Mouse (Mus musculus) thymus, postnatal 25 days (tissue): ENCODE measurements around the gene Cers1.
A peak's percentile ranks its signal among the peaks of the same experiment; 100 is the strongest.

Experiments used
- DNase-seq: peaks from one replicate; pipeline ENCODE4 v3.0.0; 2022

The Cers1 gene

DNA sequence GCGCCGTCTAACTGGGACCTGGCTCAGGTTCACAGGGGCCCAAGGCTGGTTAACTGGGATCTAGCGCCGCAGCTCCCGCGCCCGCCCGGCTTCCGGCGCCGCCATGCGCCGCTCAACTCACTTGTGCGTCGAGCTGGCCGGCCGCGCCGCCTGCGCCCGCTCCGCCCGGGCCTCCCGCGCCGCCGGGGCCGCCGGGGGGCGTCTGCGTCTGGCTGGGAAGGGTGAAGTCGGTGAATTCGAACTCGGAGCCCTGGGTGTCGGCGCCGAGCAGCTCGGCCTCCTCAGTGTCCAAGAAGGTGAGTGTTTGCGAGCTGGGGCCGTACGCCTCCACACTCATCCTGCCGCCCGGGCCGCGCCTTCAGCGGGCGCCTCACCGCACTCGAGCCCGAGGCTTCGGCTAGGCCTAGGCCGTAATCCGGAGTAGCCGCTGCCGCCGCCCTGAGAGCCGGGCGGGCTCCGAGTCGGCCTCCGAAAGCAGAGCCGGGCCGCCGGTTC lies 37.1 kb downstream of the Cers1 start:
- peak; percentile 65 for DNase-seq

DNA sequence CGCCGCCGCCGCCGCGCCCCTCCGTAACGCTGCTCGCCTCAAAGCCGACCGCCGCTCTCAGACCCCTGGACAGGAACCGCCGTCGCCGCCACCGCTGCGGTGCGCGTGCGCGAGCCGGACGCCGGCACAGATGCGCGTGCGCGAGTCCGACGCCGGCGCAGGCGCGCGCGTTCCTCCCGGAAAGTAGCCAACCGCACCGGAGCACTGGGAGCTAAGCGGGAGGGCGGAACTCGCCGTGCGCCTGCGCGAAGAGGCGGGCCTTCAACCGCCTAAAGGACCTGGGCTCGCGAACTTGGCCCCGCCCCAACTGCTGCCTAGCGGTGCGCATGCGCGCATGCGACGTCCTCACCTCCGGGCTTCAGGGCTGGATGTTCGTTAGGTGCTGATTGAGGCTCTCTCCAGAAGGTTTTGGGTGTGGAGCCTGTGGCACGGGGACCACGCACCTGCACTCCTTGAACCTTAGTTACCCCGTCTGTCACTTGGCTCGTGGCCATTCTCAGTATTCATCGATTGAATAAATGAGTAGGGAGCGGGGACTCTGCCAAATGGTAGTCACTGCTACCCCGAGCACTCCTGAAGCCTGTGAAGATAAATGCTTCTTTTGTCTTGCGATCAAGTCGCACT lies 37.7 kb downstream of the Cers1 start, which contains the start of gene Upf1:
Upf1 (minus strand) TSS at position 85 of the 624 bp plus-strand sequence.
- peak; percentile 100 for DNase-seq

DNA sequence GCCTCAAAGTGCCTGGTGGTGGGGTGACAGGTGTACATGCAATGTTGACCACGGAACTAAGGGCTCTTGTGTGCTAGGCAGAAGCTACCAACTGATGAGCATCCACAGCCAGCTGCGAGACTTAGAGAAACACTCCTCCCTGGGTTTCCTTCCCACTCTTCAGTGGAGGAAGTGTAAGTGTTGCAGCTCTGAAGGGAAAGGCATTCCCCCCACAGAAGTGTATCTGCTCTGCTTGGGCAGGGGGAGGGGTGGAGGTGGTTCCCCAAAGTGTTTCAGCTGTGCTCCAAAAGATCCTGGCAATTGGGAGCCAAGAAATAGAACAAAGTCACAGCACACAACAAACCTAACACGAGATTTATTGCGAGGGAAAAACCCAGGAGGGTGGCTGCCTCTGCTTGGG lies 38.4 kb downstream of the Cers1 start:
- no peak for DNase-seq

DNA sequence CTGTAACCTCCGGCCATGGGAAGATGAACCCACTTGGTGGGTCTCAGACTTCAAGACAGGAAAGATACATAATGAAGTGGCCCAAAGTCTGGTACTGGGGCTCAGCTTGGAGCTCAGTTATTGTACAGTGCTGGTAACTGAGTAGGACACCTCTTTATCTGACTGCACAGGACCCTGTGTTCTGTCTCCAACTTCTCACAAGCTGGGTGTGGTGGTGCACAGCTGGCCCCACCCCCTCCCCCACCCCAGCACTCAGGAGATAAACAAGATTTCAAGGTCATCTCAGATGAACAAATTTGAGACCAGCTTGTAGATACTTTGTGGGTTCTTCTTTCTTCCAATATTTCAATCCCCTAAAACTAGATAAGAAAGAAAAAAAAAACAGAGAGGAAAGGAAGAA lies 40.5 kb downstream of the Cers1 start:
- no peak for DNase-seq

DNA sequence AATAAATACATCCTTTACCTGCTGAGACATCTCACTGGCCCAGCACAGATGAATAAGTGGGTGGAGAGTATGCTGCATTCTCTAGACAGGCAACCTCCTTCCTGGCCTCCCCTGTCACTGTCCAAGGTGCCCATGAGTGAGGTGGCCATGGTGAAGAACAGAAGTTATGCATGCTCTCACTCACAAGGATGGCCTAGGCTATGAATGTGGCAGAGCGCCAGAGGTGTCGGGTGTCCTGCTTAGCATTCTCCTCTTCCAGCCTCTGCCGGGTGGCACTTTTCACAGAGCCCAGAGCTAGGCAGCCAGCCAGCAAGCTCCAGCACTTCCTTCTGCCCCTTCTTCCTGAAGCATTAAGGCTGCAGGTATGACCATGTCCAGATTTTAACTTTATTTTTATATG lies 43.8 kb downstream of the Cers1 start:
- DNase-seq: no peak

DNA sequence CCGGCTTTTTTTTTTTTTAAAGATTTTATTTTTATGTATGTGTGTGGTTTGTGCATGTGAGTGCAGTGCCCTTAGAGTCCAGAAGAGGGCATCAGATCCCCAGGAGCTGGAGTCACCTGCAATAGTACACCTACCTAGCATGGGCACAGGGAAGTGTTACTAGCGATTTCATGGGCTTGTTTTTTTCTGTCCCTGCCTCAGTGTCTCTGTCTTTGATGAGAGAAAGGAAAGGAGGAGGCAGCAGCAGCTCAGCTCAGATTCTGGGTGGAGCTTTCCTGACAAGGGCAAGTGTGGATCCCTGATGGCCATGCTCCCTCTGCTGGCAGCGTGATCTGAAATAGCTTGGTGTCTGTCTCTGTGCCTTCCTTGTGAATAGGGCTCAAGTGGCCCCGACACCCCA lies 45.2 kb downstream of the Cers1 start:
- DNase-seq: peak; percentile 35

DNA sequence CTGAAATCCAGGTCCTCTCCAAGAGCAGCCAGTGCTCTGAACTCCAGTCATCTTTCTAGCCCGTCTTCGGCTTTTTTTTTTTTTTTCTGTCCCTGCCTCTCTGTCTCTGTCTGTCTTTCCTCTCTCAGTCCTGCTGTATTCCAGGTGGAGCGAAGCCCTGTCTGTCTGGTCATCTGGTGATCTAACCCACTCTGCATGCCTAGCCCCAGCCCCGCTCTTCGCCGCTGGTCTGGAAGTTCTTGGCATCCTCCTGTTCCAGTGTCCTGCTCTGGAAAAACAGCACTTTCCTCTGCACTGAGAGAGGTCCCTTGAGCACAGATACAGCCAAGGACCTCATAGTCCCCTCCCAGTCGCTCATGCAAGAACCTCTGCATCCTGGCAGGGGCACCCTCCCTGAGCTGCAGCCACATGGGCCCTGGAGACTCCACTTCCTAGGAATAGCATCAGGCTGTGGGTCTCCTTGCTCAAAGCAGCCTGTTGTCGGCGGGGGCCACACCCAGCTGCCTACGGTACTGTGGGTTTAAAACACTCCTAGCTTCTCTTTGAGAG lies 46.0 kb downstream of the Cers1 start:
- no peak for DNase-seq

DNA sequence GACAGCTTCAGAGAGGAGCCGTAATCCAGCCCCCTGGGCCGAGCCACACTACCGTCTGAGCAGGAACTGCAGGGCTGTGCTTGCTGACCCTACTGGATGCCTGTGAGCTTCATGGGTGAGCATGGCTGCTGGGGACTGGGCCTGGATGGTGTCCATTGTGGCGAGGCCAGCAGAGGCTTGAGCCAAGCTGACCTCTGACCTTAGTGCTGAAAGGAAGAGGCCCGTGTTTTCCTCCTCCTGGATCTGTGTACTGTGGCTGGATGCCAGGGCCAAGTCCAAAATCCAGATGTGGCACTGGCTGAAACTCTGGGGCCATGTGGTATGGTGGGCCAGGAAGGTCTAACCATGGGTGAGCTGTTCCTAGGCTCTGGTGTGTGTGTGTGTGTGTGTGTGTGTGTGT lies 48.5 kb downstream of the Cers1 start:
- no peak for DNase-seq

DNA sequence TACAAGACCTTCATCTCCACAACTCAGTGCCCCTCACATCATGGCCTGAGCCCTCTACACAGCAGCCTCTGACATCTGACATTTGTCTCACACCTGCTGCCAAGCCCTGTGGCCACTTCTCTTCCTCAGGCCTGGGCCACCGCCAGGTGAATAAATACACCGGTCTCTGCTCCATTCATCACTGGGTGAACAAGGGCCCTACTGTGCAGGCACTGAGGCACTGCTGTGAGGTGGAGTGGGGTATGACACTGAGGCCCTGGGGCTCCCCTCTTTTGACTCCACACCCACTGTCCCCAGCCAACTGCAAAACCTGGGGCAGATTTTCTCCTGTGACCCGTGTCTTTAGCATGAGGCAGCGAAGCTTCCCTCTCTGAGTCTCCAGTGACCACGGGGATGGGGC lies 51.0 kb downstream of the Cers1 start:
- no peak for DNase-seq

DNA sequence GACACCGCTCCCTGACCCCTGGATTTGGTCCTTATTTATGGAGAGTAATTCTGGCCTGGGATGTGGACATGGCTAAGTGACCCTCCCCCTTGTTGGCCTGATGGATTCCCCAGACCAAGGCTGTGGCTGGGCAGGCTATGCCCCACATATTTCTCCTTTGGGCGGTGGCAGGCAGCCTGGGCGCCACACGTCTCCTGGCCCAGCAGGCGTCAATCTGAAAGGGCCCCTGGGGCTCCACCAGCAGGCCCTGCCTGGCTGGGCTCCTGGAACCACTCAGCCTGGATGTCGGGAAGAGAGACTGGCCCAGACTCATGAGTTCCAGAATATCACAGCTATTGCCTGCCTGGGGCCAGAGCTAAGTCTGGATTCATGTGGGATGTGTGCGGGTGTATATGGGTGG lies 54.9 kb downstream of the Cers1 start:
- DNase-seq: no peak

DNA sequence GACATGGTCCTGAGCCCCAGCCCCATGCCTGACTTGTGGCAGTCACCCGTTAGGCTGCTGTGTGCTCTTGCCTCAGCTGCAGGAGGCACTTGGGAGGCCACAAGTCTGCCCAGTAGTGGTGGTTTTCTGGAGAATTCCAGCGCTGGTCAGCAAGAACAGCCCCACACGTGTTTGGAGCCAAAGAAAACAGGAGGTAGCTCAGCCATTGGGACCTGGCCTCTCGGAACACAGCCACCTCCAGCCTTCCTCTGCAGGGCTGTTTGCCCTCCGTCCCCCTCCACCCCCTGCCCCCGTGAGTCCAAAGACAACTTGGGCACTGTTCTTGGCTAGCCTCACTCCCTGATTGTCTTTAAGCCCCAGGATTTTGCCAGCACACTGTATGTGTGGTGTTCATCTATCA lies 56.4 kb downstream of the Cers1 start:
- DNase-seq: no peak

DNA sequence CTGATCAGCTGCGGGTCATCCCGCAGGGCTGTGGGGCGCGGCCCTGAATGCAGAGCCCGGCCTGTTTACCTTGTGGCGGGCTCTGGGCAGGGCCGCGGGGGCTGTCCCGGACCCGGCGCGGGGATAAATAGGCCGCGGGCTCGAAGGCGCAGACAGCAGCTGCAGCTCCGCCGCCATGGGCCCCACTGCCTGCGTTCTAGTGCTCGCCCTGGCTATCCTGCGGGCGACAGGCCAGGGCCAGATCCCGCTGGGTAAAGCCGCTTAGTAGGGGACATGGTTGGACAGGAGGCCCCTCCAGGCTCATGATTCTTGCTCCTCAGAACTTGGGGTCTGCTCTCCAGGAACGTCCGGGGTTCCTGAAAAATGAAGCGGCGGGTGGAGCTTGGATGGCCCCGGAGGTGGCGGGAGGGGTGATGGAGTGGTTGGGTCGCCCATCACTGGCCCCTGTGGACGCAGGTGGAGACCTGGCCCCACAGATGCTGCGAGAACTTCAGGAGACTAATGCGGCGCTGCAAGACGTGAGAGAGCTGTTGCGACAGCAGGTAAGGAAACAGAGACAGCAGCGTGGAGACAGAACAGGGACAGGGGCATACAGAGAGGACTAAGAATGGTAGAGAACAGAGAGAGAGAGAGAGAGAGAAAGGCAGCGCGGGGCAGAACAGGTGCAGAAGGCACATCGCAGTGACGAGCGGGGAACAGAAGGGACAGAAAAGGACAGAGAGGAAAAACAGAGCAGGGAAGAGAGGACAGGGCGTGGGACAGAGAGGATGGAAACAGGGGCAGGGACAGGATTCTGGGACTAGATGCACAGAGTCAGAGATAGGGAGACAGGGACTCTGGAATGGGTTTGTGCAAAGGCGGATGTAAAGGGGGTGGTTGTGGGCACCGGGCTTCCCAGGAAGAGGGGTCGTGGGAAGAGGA lies 58.1 kb downstream of the Cers1 start, which contains the start of gene Comp:
Comp (plus strand) TSS at position 162 of the 921 bp plus-strand sequence.
- DNase-seq: no peak

DNA sequence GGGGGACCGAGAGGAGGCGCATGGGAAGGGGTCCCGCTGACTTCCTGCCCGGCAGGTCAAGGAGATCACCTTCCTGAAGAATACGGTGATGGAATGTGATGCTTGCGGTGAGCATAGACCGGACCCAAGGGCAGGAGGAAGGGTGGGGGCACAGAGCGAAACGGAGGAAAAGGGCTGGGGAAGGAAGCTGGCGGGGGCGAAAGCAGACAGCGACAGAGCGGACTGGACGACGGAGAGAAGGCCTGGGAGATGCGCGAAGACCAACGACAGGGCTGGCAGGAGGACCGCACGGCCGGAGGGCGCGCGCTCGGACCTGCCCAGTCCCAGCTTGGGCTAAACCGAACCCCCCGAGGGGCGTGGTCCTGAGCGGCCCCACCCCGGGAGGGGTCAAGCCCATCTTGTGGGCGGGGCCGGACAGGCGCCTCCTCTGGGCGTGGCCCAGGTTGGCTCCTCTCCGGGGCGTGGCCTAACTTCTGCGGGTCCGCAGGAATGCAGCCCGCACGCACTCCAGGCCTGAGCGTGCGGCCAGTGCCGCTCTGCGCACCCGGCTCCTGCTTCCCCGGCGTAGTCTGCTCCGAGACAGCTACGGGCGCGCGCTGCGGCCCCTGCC lies 58.8 kb downstream of the Cers1 start:
- DNase-seq: peak; percentile 52

DNA sequence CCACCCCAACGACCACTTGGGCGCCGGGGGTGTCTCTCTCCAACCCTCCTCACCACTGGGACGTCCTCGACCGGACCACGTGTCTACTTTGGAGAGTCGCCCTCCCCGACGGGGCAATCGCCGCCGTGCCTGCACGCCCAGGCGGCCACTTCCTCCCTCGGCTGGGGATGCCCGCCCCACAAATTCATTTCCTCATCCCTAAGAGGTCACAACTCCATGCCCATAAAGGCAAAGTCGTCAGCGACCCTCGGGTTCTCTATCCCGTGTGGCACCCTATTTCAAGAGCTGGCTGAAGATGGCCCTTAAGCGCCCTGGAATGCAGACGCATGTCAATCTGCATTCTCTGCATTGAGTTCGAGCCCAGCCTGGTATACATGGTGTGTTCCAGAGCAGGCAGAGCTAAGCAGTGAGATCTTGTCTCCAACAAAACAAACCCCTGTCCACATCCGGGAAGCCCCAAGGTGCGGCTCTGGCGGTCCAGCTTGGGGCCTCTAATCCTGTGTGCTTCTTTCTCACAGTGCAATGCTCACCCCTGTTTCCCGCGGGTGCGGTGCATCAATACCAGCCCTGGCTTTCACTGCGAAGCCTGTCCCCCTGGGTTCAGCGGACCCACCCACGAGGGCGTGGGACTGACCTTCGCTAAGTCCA lies 59.8 kb downstream of the Cers1 start:
- DNase-seq: no peak

DNA sequence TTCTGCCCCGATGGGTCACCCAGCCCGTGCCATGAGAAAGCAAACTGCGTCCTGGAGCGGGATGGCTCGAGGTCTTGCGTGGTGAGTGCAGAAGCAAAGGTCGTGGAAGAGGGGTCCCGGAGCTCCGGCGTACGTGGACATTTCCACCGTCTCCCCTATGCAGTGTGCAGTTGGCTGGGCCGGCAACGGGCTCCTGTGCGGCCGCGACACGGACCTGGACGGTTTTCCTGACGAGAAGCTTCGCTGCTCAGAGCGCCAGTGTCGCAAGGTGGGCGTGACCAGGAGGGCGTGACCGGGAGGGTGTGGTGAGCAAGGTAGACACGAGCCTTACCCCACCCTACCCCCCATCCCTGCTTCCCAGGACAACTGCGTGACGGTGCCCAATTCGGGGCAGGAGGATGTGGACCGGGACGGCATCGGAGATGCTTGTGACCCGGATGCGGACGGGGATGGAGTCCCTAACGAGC lies 60.7 kb downstream of the Cers1 start:
- peak; percentile 11 for DNase-seq

DNA sequence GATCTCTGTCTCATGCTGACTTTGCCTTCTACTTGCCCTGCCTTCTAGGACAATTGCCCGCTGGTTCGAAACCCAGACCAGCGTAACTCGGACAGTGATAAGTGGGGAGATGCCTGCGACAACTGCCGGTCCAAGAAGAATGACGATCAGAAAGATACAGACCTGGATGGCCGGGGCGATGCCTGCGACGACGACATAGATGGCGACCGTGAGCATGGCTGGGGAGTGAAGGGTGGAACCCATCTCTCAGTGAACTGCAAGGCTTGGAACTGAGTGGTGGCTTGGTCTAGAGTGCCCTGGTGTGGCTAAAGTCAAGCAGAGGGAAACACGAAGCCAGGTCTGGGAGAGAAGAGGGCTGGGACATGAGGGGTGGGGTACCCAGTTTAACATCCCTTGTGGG lies 61.5 kb downstream of the Cers1 start:
- peak; percentile 9 for DNase-seq

DNA sequence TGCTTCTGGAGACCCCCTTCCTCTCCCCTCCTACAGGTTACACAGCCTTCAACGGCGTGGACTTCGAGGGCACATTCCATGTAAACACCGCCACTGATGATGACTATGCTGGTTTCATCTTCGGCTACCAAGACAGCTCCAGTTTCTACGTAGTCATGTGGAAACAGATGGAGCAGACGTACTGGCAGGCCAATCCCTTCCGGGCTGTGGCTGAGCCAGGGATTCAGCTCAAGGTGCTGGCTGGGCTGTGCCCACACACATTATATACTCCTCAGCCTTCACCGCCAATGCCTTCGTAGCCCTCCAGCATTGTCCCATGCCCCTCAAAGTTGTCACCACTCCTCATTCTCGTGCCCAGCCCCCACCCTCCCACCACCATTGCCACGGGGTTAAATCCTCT lies 64.5 kb downstream of the Cers1 start:
- no peak for DNase-seq
